Mouse (Mus musculus) inflammation-experienced regulatory T-cells, adult 6 months (primary cell): ENCODE results near the gene Abcb6. TPM values are rescaled to one million over a fixed set of nuclear protein-coding genes. Genes with fewer than 3 reads are reported as not detected.

Experiments used
- ATAC-seq: one replicate; pipeline ENCODE4 v1.8.0; 2017
- polyA plus RNA-seq, 3 experiments: library from polyadenylated mRNA; unstranded; fragments of 100-300 nt; shearing (Covaris generic); gene quantifications; one replicate each; pipeline ENCODE4 v1.2.1; 2017

Gene Abcb6
- polyA plus RNA-seq, 3 experiments from 2014 or later: 3.0 to 4.6 (median 4.4) TPM

GRCm38 (mm10) chr1:75142301-75143261 is 37.6 kb downstream of the Abcb6 start, which contains the start of the genes Cnppd1 and Retreg2:
Cnppd1 (minus strand) TSS chr1:75142711.
Retreg2 (plus strand) TSS chr1:75142778.
- peak; percentile 73 for ATAC-seq

GRCm38 (mm10) chr1:75141486-75142190 is 38.6 kb downstream of the Abcb6 start:
- ATAC-seq: peak; percentile 52

GRCm38 (mm10) chr1:75140601-75141190 is 39.5 kb downstream of the Abcb6 start:
- ATAC-seq: no peak

GRCm38 (mm10) chr1:75138448-75138847 is 41.7 kb downstream of the Abcb6 start:
- ATAC-seq: no peak

GRCm38 (mm10) chr1:75136730-75137129 is 43.5 kb downstream of the Abcb6 start:
- no peak for ATAC-seq

GRCm38 (mm10) chr1:75136293-75136692 is 43.9 kb downstream of the Abcb6 start:
- ATAC-seq: no peak

- no peak for ATAC-seq
Observed at GRCm38 (mm10) chr1:75133421-75134207, 46.6 kb downstream of the Abcb6 start, which contains the start of gene Slc23a3. Slc23a3 (minus strand) TSS chr1:75133890.

GRCm38 (mm10) chr1:75128641-75129040 is 51.6 kb downstream of the Abcb6 start:
- no peak for ATAC-seq

- ATAC-seq: no peak
Observed at GRCm38 (mm10) chr1:75125418-75125817, 54.8 kb downstream of the Abcb6 start.

- peak; percentile 85 for ATAC-seq
Observed at GRCm38 (mm10) chr1:75124346-75125321, 55.6 kb downstream of the Abcb6 start, which contains the start of gene Nhej1. Nhej1 (minus strand) TSS chr1:75125200.

GRCm38 (mm10) chr1:75122211-75122610 is 58.0 kb downstream of the Abcb6 start:
- no peak for ATAC-seq

Other genes with a start within 250 kb of the Abcb6 start
- not detected for gene Cfap65, start 244.8 kb downstream of the Abcb6 start, polyA plus RNA-seq
- not detected for gene Ihh, start 228.7 kb downstream of the Abcb6 start, polyA plus RNA-seq
- gene Nhej1, start 55.2 kb downstream of the Abcb6 start, polyA plus RNA-seq: 1 to 10 TPM; 6.1 to 8.8 (median 7.6) TPM
- under 1 TPM in 1 of 3 experiments, not detected in 2; 0.47 TPM for gene Slc23a3, start 46.5 kb downstream of the Abcb6 start, polyA plus RNA-seq
- gene Cnppd1, start 37.7 kb downstream of the Abcb6 start, polyA plus RNA-seq: 100 to 1,000 TPM; 120 to 140 (median 139) TPM
- gene Retreg2, start 37.6 kb downstream of the Abcb6 start, polyA plus RNA-seq: 10 to 100 TPM; 17.4 to 31.3 (median 20.3) TPM
- 10 to 100 TPM; 45.5 to 56.2 (median 50.2) TPM for gene Zfand2b, start 11.7 kb downstream of the Abcb6 start, polyA plus RNA-seq
- 10 to 100 TPM; 16.5 to 28.6 (median 25.1) TPM for gene Ankzf1, start 11.8 kb upstream of the Abcb6 start, polyA plus RNA-seq
- 10 to 100 TPM in 1 of 3 experiments, 1 to 10 TPM in 2; 7.5 to 10.8 (median 8.4) TPM for gene Atg9a, start 11.8 kb upstream of the Abcb6 start, polyA plus RNA-seq
- 10 to 100 TPM in 2 of 3 experiments, 1 to 10 TPM in 1; 8.4 to 14.1 (median 13.5) TPM for gene Glb1l, start 30.4 kb upstream of the Abcb6 start, polyA plus RNA-seq
- 10 to 100 TPM; 46.3 to 62.7 (median 51.6) TPM for gene Stk16, start 30.4 kb upstream of the Abcb6 start, polyA plus RNA-seq
- gene Tuba4a, start 39.5 kb upstream of the Abcb6 start, polyA plus RNA-seq: 100 to 1,000 TPM; 116 to 151 (median 123) TPM
- gene A630095N17Rik, start 51.7 kb upstream of the Abcb6 start, polyA plus RNA-seq: not detected
- 1 to 10 TPM; 3.0 to 7.0 (median 5.8) TPM for gene Dnajb2, start 56.0 kb upstream of the Abcb6 start, polyA plus RNA-seq
- gene Ptprn, start 84.1 kb upstream of the Abcb6 start, polyA plus RNA-seq: under 1 TPM in 1 of 3 experiments, not detected in 2; 0.36 TPM
- gene Resp18, start 98.0 kb upstream of the Abcb6 start, polyA plus RNA-seq: not detected
- 10 to 100 TPM; 52.9 to 68.4 (median 62.8) TPM for gene Dnpep, start 137.6 kb upstream of the Abcb6 start, polyA plus RNA-seq
- gene Des, start 179.9 kb upstream of the Abcb6 start, polyA plus RNA-seq: under 1 TPM in 1 of 3 experiments, not detected in 2; 0.64 TPM
- under 1 TPM in 1 of 3 experiments, not detected in 2; 0.34 TPM for gene Speg, start 194.9 kb upstream of the Abcb6 start, polyA plus RNA-seq